In genomic region chr7:99471578-99471977, GRCm38 (mm10) we compare ENCODE assay signal across 23 mouse cellular contexts. TPM values are rescaled to one million over a fixed set of nuclear protein-coding genes. Genes with fewer than 3 reads are reported as not detected.
A peak's percentile ranks its signal among the peaks of the same experiment; 100 is the strongest.
DNase-seq lines count a peak whose midpoint lies in the region; ATAC-seq and TF ChIP-seq lines count a peak whose summit lies in the region.
"Had no signal": no experiment of that assay in that cellular context is flagged by ENCODE, and none has a peak within 500 bp of the region (broad histone marks: within the 10 kb centered on the region; RNA-seq: fewer than 3 reads in every experiment).

No protein-coding gene starts in this region.

- H3K9me3 ChIP-seq in forebrain, postnatal 0 days (ENCODE audit: low read length): no peaks in the 10 kb centered on the region
- no peaks in the 10 kb centered on the region for H3K9me3 ChIP-seq in forebrain, embryonic 12.5 days
- H3K9me3 ChIP-seq in kidney, postnatal 0 days (replicated peaks; ENCODE audit: low read length): no peaks in the 10 kb centered on the region
- no peaks in the 10 kb centered on the region for H3K9me3 ChIP-seq in lung, postnatal 0 days (ENCODE audit: low read length)
- H3K9me3 ChIP-seq: embryonic facial prominence, embryonic 12.5 days; heart, embryonic 13.5 days; hindbrain, embryonic 10.5 days; stomach, embryonic 15.5 days had no signal

- ATAC-seq in forebrain, postnatal 0 days: no peak
- no peak for ATAC-seq in forebrain, embryonic 12.5 days (ENCODE audit: low FRiP score)
- no peak for ATAC-seq in kidney, postnatal 0 days (replicated peaks; ENCODE audit: low FRiP score, low read depth)
- no peak for ATAC-seq in lung, postnatal 0 days
- ATAC-seq: activated CD4-positive, CD25-positive, alpha-beta regulatory T cell, adult 4 months; inflammation-experienced regulatory T-cells, adult 6 months had no signal

- TF ChIP-seq POLR2A in brain, embryonic 14.5 days (IDR thresholded peaks at IDR 0.05; ENCODE audit: borderline replicate concordance, extremely low read depth, insufficient read depth, insufficient read length, poor library complexity, severe bottlenecking): no peak

- no peaks in the 10 kb centered on the region for H3K27me3 ChIP-seq in forebrain, postnatal 0 days (ENCODE audit: insufficient read depth, low read length)
- peaks cover 43% of the 10 kb centered on the region for H3K27me3 ChIP-seq in forebrain, embryonic 12.5 days
- no peaks in the 10 kb centered on the region for H3K27me3 ChIP-seq in kidney, postnatal 0 days (ENCODE audit: insufficient read depth, low read length)
- no peaks in the 10 kb centered on the region for H3K27me3 ChIP-seq in lung, postnatal 0 days (replicated peaks; ENCODE audit: insufficient read depth, low read length)
- H3K27me3 ChIP-seq: stomach, embryonic 15.5 days had no signal

- H3K9ac ChIP-seq in forebrain, postnatal 0 days: no peak overlapping the region
- H3K9ac ChIP-seq in forebrain, embryonic 12.5 days: no peak overlapping the region
- H3K9ac ChIP-seq in kidney, postnatal 0 days (ENCODE audit: low read depth, low read length): no peak overlapping the region
- H3K9ac ChIP-seq in lung, postnatal 0 days (replicated peaks; ENCODE audit: low read depth): no peak overlapping the region
- H3K9ac ChIP-seq: embryonic facial prominence, embryonic 12.5 days; heart, embryonic 13.5 days; stomach, embryonic 15.5 days had no signal

- no peak overlapping the region for H3K4me2 ChIP-seq in forebrain, postnatal 0 days (ENCODE audit: low read depth)
- no peak overlapping the region for H3K4me2 ChIP-seq in forebrain, embryonic 12.5 days
- H3K4me2 ChIP-seq in kidney, postnatal 0 days (ENCODE audit: low read length): no peak overlapping the region
- no peak overlapping the region for H3K4me2 ChIP-seq in lung, postnatal 0 days (replicated peaks; ENCODE audit: low read depth, low read length)
- H3K4me2 ChIP-seq: embryonic facial prominence, embryonic 12.5 days; heart, embryonic 13.5 days; stomach, embryonic 15.5 days had no signal

- H3K36me3 ChIP-seq in forebrain, postnatal 0 days (ENCODE audit: insufficient read depth): peaks cover 24% of the 10 kb centered on the region
- peaks cover 41% of the 10 kb centered on the region for H3K36me3 ChIP-seq in forebrain, embryonic 12.5 days (replicated peaks)
- H3K36me3 ChIP-seq in kidney, postnatal 0 days (ENCODE audit: insufficient read depth, low read length): no peaks in the 10 kb centered on the region
- H3K36me3 ChIP-seq in lung, postnatal 0 days (ENCODE audit: insufficient read depth, low read length): 0 out of 2 replicates have a peak, but pooled peaks cover under 1% of the 10 kb centered on the region

- no peak overlapping the region for H3K27ac ChIP-seq in forebrain, postnatal 0 days (ENCODE audit: low read depth, low read length)
- no peak overlapping the region for H3K27ac ChIP-seq in forebrain, embryonic 12.5 days
- no peak overlapping the region for H3K27ac ChIP-seq in kidney, postnatal 0 days
- H3K27ac ChIP-seq in lung, postnatal 0 days (ENCODE audit: low read length): no peak overlapping the region
- H3K27ac ChIP-seq: embryonic facial prominence, embryonic 12.5 days; heart, embryonic 13.5 days; hindbrain, embryonic 10.5 days; stomach, embryonic 15.5 days had no signal

- TF ChIP-seq CTCF in forebrain, postnatal 0 days (IDR thresholded peaks at IDR 0.05; ENCODE audit: low read depth): peak; percentile 39
- peak; percentile 21; the same call in 1 of the 2 replicates for TF ChIP-seq CTCF in kidney, postnatal 0 days (IDR thresholded peaks at IDR 0.05; ENCODE audit: low read depth)
- TF ChIP-seq CTCF in lung, postnatal 0 days (IDR thresholded peaks at IDR 0.05): peak; percentile 39
- TF ChIP-seq CTCF in brain, embryonic 14.5 days (IDR thresholded peaks at IDR 0.05; ENCODE audit: borderline replicate concordance, extremely low read depth, insufficient read depth, insufficient read length): peak; percentile 20; the same call in 1 of the 2 replicates

- H3K4me1 ChIP-seq in forebrain, postnatal 0 days (ENCODE audit: insufficient read depth): peaks cover 10% of the 10 kb centered on the region; the same call in 1 of the 2 replicates
- peaks cover 34% of the 10 kb centered on the region for H3K4me1 ChIP-seq in forebrain, embryonic 12.5 days
- H3K4me1 ChIP-seq in kidney, postnatal 0 days (replicated peaks; ENCODE audit: insufficient read depth, low read length): peaks cover 17% of the 10 kb centered on the region
- peaks cover 10% of the 10 kb centered on the region; the same call in 1 of the 2 replicates for H3K4me1 ChIP-seq in lung, postnatal 0 days (ENCODE audit: insufficient read depth, low read depth, low read length)

- no peak for DNase-seq in forebrain, postnatal 0 days
- DNase-seq in kidney, postnatal 0 days (ENCODE audit: low spot score): no peak
- no peak for DNase-seq in kidney, postnatal 4 days
- no peak for DNase-seq in lung, postnatal 0 days (ENCODE audit: low spot score)
- no peak for DNase-seq in lung, postnatal 10 days
- no peak for DNase-seq in brain, embryonic 14.5 days (ENCODE audit: low read depth)
- DNase-seq in spleen, postnatal 36 days (ENCODE audit: low spot score in 2 of 2): no peak
- DNase-seq: adrenal gland, postnatal 14 days; cerebellum, adult 18-20 months; gastrocnemius, postnatal 14 days; lung, adult 2 months; midbrain, embryonic 14.5 days; right cerebral cortex, adult 18-20 months; spleen, adult 18-20 months; thymus, postnatal 25 days had no signal

- no peak overlapping the region for H3K4me3 ChIP-seq in forebrain, postnatal 0 days (ENCODE audit: low read depth, low read length)
- no peak overlapping the region for H3K4me3 ChIP-seq in forebrain, embryonic 12.5 days (replicated peaks)
- no peak overlapping the region for H3K4me3 ChIP-seq in kidney, postnatal 0 days (replicated peaks; ENCODE audit: low read depth, low read length)
- no peak overlapping the region for H3K4me3 ChIP-seq in lung, postnatal 0 days (ENCODE audit: low read depth, low read length)
- H3K4me3 ChIP-seq: embryonic facial prominence, embryonic 12.5 days; heart, embryonic 13.5 days; hindbrain, embryonic 10.5 days; stomach, embryonic 15.5 days had no signal

- WGBS in forebrain, postnatal 0 days: 57% methylated on average over 18 of the region's 18 CpGs
- 59% methylated on average over 18 of the region's 18 CpGs for WGBS in forebrain, embryonic 12.5 days
- 65% methylated on average over 18 of the region's 18 CpGs for WGBS in kidney, postnatal 0 days
- WGBS in lung, postnatal 0 days: 68% methylated on average over 18 of the region's 18 CpGs

- no peak for TF ChIP-seq EP300 in lung, postnatal 0 days (IDR thresholded peaks at IDR 0.05)

RNA-seq across cellular contexts. Expression of gene Klhl35, which starts 5.8 kb away (rescaled TPM):
- total RNA-seq in forebrain, postnatal 0 days (2014; rRNA removed): 3.8 and 4.5 TPM in 2 replicates
- polyA plus RNA-seq in forebrain, postnatal 0 days (2015; fragmentation: Nextera tagmentation; extraction: Ambion mirVana): 3.1 and 3.4 TPM in 2 replicates
- 5.6 and 6.8 TPM in 2 replicates for polyA plus RNA-seq in forebrain, embryonic 12.5 days (2016; fragmentation: Nextera tagmentation; extraction: Ambion mirVana)
- 0.97 and 1.3 TPM in 2 replicates for polyA plus RNA-seq in kidney, postnatal 0 days (2015; fragmentation: Nextera tagmentation; extraction: Ambion mirVana)
- polyA plus RNA-seq in lung, postnatal 0 days (2015; fragmentation: Nextera tagmentation; extraction: Ambion mirVana): 1.2 and 1.8 TPM in 2 replicates
- 13.2 and 17.9 TPM in 2 replicates for polyA plus RNA-seq in brain, embryonic 14.5 days (2012; rRNA removed)
- total RNA-seq: common myeloid progenitor, adult 5-6 weeks had no signal
- polyA plus RNA-seq: activated CD4-positive, CD25-positive, alpha-beta regulatory T cell, adult 4 months had no signal

RNA-seq across cellular contexts. Expression of gene Rps3, which starts 12.0 kb away (rescaled TPM):
- total RNA-seq in forebrain, postnatal 0 days (2014; rRNA removed): 1,114 and 1,634 TPM in 2 replicates
- 543 and 688 TPM in 2 replicates for polyA plus RNA-seq in forebrain, postnatal 0 days (2015; fragmentation: Nextera tagmentation; extraction: Ambion mirVana)
- 597 and 603 TPM in 2 replicates for polyA plus RNA-seq in forebrain, embryonic 12.5 days (2016; fragmentation: Nextera tagmentation; extraction: Ambion mirVana)
- polyA plus RNA-seq in kidney, postnatal 0 days (2015; fragmentation: Nextera tagmentation; extraction: Ambion mirVana): 873 and 942 TPM in 2 replicates
- polyA plus RNA-seq in lung, postnatal 0 days (2015; fragmentation: Nextera tagmentation; extraction: Ambion mirVana): 594 and 625 TPM in 2 replicates
- 722 and 820 TPM in 2 replicates for polyA plus RNA-seq in brain, embryonic 14.5 days (2012; rRNA removed)
